Mouse (Mus musculus) midbrain, embryonic 15.5 days (tissue): ENCODE results near the gene Asap2. TPM values are rescaled to one million over a fixed set of nuclear protein-coding genes. Genes with fewer than 3 reads are reported as not detected.

Experiments used
- ATAC-seq: fragments of 200-750 bp; cut with Nextera tagmentation; replicated peaks from 2 replicates; pipeline ENCODE4 v1.8.0; 2017; ENCODE audit warnings: moderate TSS enrichment
- H3K27ac ChIP-seq: fragments of 300-500 bp; sonication (generic); 2 replicates; pipeline ENCODE4 v1.5.1; 2015; ENCODE audit warnings: mild to moderate bottlenecking, inconsistent platforms
- H3K27me3 ChIP-seq: fragments of 300-500 bp; sonication (generic); replicated peaks from 2 replicates; pipeline ENCODE4 v1.6.1; 2015; ENCODE audit warnings: inconsistent platforms
- H3K36me3 ChIP-seq: fragments of 300-500 bp; sonication (generic); replicated peaks from 2 replicates; pipeline ENCODE4 v1.6.1; 2015; ENCODE audit warnings: inconsistent platforms
- H3K4me1 ChIP-seq: fragments of 300-500 bp; sonication (generic); 2 replicates; pipeline ENCODE4 v1.6.1; 2015; ENCODE audit warnings: inconsistent platforms
- H3K4me2 ChIP-seq: fragments of 300-500 bp; sonication (generic); 2 replicates; pipeline ENCODE4 v1.6.1; 2015; ENCODE audit warnings: inconsistent platforms, mild to moderate bottlenecking, moderate library complexity
- H3K4me3 ChIP-seq: fragments of 300-500 bp; sonication (generic); 2 replicates; pipeline ENCODE4 v1.5.1; 2015; ENCODE audit warnings: mild to moderate bottlenecking, inconsistent platforms
- H3K9ac ChIP-seq: fragments of 300-500 bp; sonication (generic); 2 replicates; pipeline ENCODE4 v1.6.1; 2015; ENCODE audit warnings: mild to moderate bottlenecking, inconsistent platforms
- H3K9me3 ChIP-seq: fragments of 300-500 bp; sonication (generic); 2 replicates; pipeline ENCODE4 v1.6.1; 2016; ENCODE audit warnings: inconsistent platforms
- WGBS: fragments of 180-500 bp; shearing (Covaris S2); methylation state at CpG from one replicate; pipeline ENCODE4 v1.1.7; 2015; ENCODE audit warnings: mixed read lengths; 5-methylcytosine and 5-hydroxymethylcytosine counted together
- polyA plus RNA-seq: library from polyadenylated mRNA; unstranded; fragments of >200 nt; fragmentation: Nextera tagmentation; extraction: Ambion mirVana; gene quantifications from 2 replicates; pipeline ENCODE4 v1.2.1, GENCODE M21; 2015

The Asap2 gene
- polyA plus RNA-seq, 1 experiment from 2014 or later: 13.9 TPM

- ATAC-seq: no peak
- no peaks in the 10 kb centered on the region for H3K27me3 ChIP-seq
- no peak overlapping the region for H3K4me2 ChIP-seq
- WGBS: 83% methylated on average over 5 of the region's 5 CpGs
- no peaks in the 10 kb centered on the region for H3K9me3 ChIP-seq
- no peak overlapping the region for H3K4me3 ChIP-seq
- H3K9ac ChIP-seq: no peak overlapping the region
- peaks cover 16% of the 10 kb centered on the region; the same call in 1 of the 2 replicates for H3K36me3 ChIP-seq
- no peaks in the 10 kb centered on the region for H3K4me1 ChIP-seq
- no peak overlapping the region for H3K27ac ChIP-seq
Observed at GRCm38 (mm10) chr12:21264241-21264640, 274.0 kb downstream of the Asap2 start.

GRCm38 (mm10) chr12:21264970-21265369 is 274.7 kb downstream of the Asap2 start:
- no peak overlapping the region for H3K4me2 ChIP-seq
- no peaks in the 10 kb centered on the region for H3K4me1 ChIP-seq
- H3K9ac ChIP-seq: no peak overlapping the region
- no peaks in the 10 kb centered on the region for H3K27me3 ChIP-seq
- no peak for ATAC-seq
- WGBS: 83% methylated on average over 3 of the region's 3 CpGs
- H3K4me3 ChIP-seq: no peak overlapping the region
- peaks cover 16% of the 10 kb centered on the region; the same call in 1 of the 2 replicates for H3K36me3 ChIP-seq
- no peaks in the 10 kb centered on the region for H3K9me3 ChIP-seq
- H3K27ac ChIP-seq: no peak overlapping the region

- Histone ChIP-seq H3K36me3 (peaks cover 21% of the 10 kb centered on the region), H3K27me3 (no peaks in the 10 kb centered on the region)
Observed at GRCm38 (mm10) chr12:21265501-21265900, 275.2 kb downstream of the Asap2 start.

DNA sequence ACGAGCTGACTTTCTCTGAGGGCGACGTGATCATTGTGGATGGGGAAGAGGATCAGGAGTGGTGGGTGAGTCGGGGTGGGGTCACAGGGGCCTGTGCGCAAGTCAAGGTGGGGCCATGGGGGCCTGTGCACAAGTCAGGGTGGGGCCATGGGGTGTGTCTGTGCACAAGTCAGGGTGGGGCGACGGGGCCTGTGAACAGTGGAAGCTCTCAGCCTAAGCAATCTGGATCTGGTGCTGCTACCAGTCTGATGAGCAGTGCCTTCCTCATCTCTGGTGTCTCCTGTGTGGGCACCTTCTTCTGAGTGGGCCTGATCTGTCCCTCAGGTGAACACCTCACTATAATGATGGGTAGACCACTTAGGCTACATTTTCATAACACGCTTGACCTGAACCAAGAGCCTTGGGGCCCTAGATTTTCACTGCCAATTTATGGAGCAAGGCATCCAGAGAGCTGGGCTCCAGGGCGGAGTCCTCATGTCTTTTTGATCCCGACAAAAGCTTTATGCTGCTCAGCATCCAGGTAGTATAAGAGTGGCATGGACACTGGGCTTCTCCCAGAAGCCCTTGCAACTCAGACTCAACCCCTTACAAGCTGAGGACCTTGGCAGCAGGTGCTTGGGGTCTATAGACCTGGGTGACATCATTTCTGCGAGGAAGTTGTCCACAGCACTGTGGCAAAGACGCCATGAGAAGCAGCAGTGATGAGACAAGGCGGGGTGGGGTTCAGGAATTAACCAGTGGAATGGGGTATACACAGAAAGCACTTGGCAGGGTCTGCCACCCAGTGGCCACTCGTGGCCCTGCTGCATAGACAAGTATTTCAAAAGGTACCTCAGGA is 275.9 kb downstream of the Asap2 start:
- Histone ChIP-seq H3K27me3 (no peaks in the 10 kb centered on the region), H3K36me3 (peaks cover 27% of the 10 kb centered on the region)

More at GRCm38 (mm10) chr12:21265501-21265900, 275.2 kb downstream of the Asap2 start:
- WGBS: 96% methylated on average over 4 of the region's 4 CpGs
- no peaks in the 10 kb centered on the region for H3K9me3 ChIP-seq
- H3K9ac ChIP-seq: no peak overlapping the region
- no peak overlapping the region for H3K4me3 ChIP-seq
- H3K4me2 ChIP-seq: no peak overlapping the region
- no peaks in the 10 kb centered on the region for H3K4me1 ChIP-seq
- H3K27ac ChIP-seq: no peak overlapping the region
- ATAC-seq: no peak

GRCm38 (mm10) chr12:21266784-21267098 is 276.5 kb downstream of the Asap2 start:
- peaks cover 33% of the 10 kb centered on the region for H3K36me3 ChIP-seq
- no peaks in the 10 kb centered on the region for H3K9me3 ChIP-seq
- no peak overlapping the region for H3K4me3 ChIP-seq
- no peak overlapping the region for H3K27ac ChIP-seq
- no peak; the same call in 1 of the 2 replicates for ATAC-seq
- 83% methylated on average over 2 of the region's 2 CpGs for WGBS
- no peaks in the 10 kb centered on the region for H3K27me3 ChIP-seq
- H3K9ac ChIP-seq: no peak overlapping the region
- no peaks in the 10 kb centered on the region for H3K4me1 ChIP-seq
- no peak overlapping the region for H3K4me2 ChIP-seq

More for the DNA sequence above, 275.9 kb downstream of the Asap2 start:
- Histone ChIP-seq H3K27ac (no peak overlapping the region), H3K9me3 (no peaks in the 10 kb centered on the region), H3K4me3 (no peak overlapping the region), H3K4me1 (no peaks in the 10 kb centered on the region), H3K9ac (no peak overlapping the region), H3K4me2 (no peak overlapping the region)
- 75% methylated on average over 14 of the region's 14 CpGs for WGBS
- peak; percentile 92 for ATAC-seq

GRCm38 (mm10) chr12:21268083-21268616 is 277.9 kb downstream of the Asap2 start:
- Histone ChIP-seq H3K27ac (no peak overlapping the region), H3K4me2 (no peak overlapping the region), H3K9me3 (no peaks in the 10 kb centered on the region), H3K4me1 (no peaks in the 10 kb centered on the region), H3K27me3 (no peaks in the 10 kb centered on the region), H3K4me3 (no peak overlapping the region), H3K9ac (no peak overlapping the region), H3K36me3 (peaks cover 34% of the 10 kb centered on the region)
- ATAC-seq: no peak
- WGBS: 95% methylated on average over 8 of the region's 8 CpGs

DNA sequence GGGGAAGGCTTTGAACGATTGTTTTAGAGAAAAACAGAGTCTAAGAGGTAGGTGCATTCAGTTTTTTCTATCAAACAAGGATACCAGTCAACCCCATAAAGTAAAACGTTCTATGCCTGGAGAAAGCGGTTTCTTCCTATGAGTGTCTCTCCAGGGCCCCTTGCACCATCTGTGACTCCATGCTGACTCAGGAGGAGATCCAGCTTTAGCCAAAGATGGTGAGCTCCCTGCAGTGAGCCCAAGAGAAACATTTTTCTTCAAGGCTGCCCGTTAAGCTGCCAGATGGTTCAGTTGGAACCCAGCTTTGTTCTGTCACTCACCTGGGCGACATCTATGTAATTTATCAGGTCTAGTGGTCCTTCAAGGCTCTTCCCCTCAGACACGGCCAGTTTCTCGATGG is 284.2 kb downstream of the Asap2 start:
- H3K4me2 ChIP-seq: no peak overlapping the region
- H3K9ac ChIP-seq: no peak overlapping the region
- H3K4me1 ChIP-seq: no peaks in the 10 kb centered on the region
- WGBS: 77% methylated on average over 7 of the region's 7 CpGs
- no peaks in the 10 kb centered on the region for H3K27me3 ChIP-seq
- ATAC-seq: no peak
- H3K4me3 ChIP-seq: no peak overlapping the region
- H3K27ac ChIP-seq: no peak overlapping the region
- H3K36me3 ChIP-seq: peaks cover 25% of the 10 kb centered on the region
- H3K9me3 ChIP-seq: no peaks in the 10 kb centered on the region

GRCm38 (mm10) chr12:21277352-21277864 is 287.1 kb downstream of the Asap2 start:
- no peak overlapping the region for H3K4me3 ChIP-seq
- no peak for ATAC-seq

GRCm38 (mm10) chr12:21284761-21285441 is 294.6 kb downstream of the Asap2 start, which contains the start of gene Cpsf3:
Gene Cpsf3 (plus strand): TSS chr12:21285391.
- no peaks in the 10 kb centered on the region for H3K27me3 ChIP-seq
- 56% methylated on average over 11 of the region's 11 CpGs for WGBS
- H3K27ac ChIP-seq: peak within 1 kb of the TSS; percentile 93
- peaks cover 39% of the 10 kb centered on the region for H3K4me1 ChIP-seq
- no peaks in the 10 kb centered on the region for H3K36me3 ChIP-seq
- peak within 1 kb of the TSS; percentile 89 for H3K9ac ChIP-seq
- no peaks in the 10 kb centered on the region for H3K9me3 ChIP-seq
- H3K4me3 ChIP-seq: peak within 1 kb of the TSS; percentile 89
- H3K4me2 ChIP-seq: peak within 1 kb of the TSS; percentile 89
- no peak for ATAC-seq

More at GRCm38 (mm10) chr12:21277352-21277864, 287.1 kb downstream of the Asap2 start:
- Histone ChIP-seq H3K27me3 (no peaks in the 10 kb centered on the region), H3K36me3 (peaks cover 3% of the 10 kb centered on the region; the same call in 1 of the 2 replicates), H3K4me1 (no peaks in the 10 kb centered on the region), H3K9me3 (no peaks in the 10 kb centered on the region), H3K4me2 (no peak overlapping the region), H3K9ac (no peak overlapping the region), H3K27ac (no peak overlapping the region)
- 86% methylated on average over 1 of the region's 1 CpGs for WGBS

- H3K36me3 ChIP-seq: no peaks in the 10 kb centered on the region
- peak overlapping the region; percentile 89 for H3K9ac ChIP-seq
- H3K4me3 ChIP-seq: peak overlapping the region; percentile 89
- peak overlapping the region; percentile 77 for H3K27ac ChIP-seq
- H3K4me2 ChIP-seq: peak overlapping the region; percentile 89
- WGBS: under 1% methylated on average over 43 of the region's 47 CpGs
- H3K9me3 ChIP-seq: no peaks in the 10 kb centered on the region
- peak; percentile 15; the same call in 1 of the 2 replicates for ATAC-seq
- no peaks in the 10 kb centered on the region for H3K27me3 ChIP-seq
- H3K4me1 ChIP-seq: peaks cover 39% of the 10 kb centered on the region
Observed at GRCm38 (mm10) chr12:21285508-21286242, 295.4 kb downstream of the Asap2 start.

GRCm38 (mm10) chr12:21286243-21286622 is 296.0 kb downstream of the Asap2 start, which contains the start of gene Itgb1bp1:
Gene Itgb1bp1 (minus strand): TSS chr12:21286284.
- H3K4me1 ChIP-seq: peaks cover 39% of the 10 kb centered on the region
- peak; percentile 97 for ATAC-seq
- peak within 1 kb of the TSS; percentile 89 for H3K4me3 ChIP-seq
- no peaks in the 10 kb centered on the region for H3K9me3 ChIP-seq
- H3K9ac ChIP-seq: peak within 1 kb of the TSS; percentile 89
- no peaks in the 10 kb centered on the region for H3K27me3 ChIP-seq
- peaks cover under 1% of the 10 kb centered on the region; the same call in 1 of the 2 replicates for H3K36me3 ChIP-seq
- under 1% methylated on average over 28 of the region's 28 CpGs for WGBS
- peak within 1 kb of the TSS; percentile 93 for H3K27ac ChIP-seq
- peak within 1 kb of the TSS; percentile 89 for H3K4me2 ChIP-seq
